Mouse (Mus musculus) kidney, adult 8-10 months (tissue): ENCODE results near the gene Sult4a1.

Experiments used
- DNase-seq, 2 experiments: peaks; one replicate each; pipeline ENCODE4 v3.0.0; 2022

The Sult4a1 gene

DNA sequence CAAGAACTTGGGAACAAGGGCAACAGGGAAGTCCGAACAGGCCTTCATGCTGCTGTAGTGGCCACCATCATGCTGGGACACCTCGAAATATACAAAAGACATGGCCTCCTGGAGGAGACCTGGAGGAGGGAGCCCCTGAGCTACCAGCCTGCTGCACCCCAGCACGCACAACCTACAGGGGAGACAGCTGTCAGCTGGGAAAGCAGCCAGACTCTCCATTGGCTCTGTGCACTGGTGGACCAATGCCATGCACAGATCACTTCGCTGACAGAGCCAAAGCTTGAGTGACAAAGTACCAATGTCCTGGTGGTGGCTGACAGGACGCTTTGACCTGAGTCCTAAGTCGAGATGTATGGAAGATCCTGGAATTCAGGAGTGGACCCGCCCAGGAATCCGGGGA, 9.5 kb downstream of the Sult4a1 start:
- no peak for DNase-seq

DNA sequence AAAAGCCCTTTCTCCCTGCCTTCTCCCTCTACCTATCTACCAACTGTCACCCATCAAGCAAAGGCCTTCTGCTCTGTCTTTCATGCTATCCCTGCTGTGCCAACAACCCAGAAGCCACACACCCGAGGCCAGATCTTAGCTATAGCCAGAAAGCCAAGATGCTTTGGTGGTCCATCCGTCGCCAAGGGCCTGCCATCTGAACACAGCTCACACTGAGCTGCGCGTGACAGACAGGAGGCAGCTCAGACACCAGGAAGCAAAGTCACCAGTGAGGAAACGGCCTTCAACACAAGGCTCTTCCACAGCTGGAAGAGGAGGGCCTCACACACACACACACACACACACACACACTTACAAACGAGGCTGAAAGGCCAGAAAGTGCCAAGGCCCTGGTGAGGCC, 10.6 kb downstream of the Sult4a1 start:
- no peak for DNase-seq

DNA sequence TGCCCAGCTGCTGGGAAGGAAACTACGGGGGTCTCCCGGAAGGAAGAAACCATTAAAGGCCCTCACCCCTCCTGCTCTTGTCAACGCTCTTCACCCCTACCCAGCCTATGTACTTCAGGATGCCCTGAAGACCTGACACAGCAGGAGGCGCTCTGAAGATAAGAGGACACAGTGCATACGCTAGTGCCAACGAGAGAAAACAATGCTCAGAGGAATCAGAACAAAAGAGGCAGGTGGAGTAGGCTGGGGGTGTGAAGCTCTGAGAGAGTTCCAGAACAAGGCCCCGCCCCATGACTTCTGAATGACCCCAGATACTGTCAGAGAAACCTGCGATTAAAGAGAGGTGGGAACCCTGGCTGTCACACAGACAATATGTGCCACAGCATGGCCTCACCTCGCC, 18.8 kb downstream of the Sult4a1 start:
- DNase-seq, result no peak

DNA sequence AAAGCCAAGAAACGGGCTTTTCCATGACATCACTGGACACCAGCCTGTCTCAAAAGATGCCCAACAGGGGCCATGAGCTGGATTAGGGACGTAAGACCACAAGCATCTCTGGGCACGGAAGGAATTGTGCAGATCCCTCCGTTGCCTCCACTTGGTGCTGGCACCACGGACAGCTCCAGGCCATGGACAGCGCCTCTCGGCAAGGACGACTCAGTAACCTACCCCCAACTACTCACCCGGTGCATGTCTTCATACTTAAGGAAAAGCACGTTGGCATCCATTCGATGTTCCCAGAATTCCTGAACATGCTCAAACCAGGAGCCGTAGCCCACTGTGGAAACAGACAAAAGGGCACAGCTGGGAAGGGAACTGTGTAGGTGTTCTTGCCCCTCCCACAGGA, 19.2 kb downstream of the Sult4a1 start:
- no peak for DNase-seq

DNA sequence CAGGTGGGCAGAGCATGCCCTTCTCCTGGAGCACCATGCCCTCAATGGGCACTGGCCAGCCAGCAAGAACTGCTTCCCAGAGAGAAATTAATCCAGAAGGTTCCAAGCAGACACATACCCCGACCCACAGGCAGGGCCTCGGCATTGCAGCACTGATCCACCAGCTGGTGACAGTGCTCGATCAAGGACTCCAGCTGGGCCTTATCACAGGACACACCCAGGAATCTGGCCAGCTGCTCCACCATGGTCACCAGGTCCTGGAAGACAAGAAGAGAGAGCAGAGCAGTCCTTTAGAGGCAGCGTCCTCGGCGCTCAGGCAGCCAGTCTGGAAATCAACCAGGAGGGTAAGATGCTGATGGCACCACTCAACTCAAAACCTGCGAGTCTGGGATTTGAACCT, 25.5 kb downstream of the Sult4a1 start:
- no peak for DNase-seq

DNA sequence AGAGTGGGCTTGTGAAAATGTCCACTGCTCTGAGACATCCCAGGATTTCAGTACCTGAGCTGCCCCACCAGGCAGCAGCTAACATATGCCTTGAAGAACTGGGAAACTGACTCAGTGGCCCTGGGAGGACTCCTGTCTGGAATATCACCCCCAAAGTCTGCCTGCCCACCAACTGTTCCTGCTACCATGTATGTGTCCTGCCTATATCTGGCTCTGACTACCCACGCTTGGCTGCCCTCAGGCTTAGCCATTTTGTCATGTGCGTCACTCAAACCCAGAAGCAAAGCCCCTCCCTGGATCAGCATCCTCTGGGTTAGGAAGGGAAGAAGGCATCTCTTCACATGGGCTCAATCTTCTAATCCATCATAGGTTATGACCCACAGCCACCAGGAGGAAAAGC, 26.0 kb downstream of the Sult4a1 start:
- DNase-seq, result no peak

DNA sequence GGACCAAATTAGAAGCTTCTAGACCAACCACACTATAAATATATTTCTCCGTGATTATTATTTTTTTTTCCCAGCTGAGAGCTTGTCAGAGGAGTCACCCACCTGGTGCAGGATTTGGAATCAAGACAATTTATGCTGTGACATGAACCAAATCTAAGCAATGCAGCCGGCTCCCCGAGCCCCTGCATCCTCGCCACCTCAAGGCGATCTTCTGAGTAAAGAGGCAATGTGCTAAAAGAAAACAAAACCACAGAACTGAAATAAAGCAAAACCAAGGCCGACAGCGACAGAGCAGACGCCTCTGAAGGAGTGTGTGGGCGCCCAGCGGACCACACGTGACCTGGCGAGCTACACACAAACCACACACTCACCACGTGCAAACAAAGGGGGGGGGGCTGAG, 26.9 kb downstream of the Sult4a1 start:
- DNase-seq, result no peak

DNA sequence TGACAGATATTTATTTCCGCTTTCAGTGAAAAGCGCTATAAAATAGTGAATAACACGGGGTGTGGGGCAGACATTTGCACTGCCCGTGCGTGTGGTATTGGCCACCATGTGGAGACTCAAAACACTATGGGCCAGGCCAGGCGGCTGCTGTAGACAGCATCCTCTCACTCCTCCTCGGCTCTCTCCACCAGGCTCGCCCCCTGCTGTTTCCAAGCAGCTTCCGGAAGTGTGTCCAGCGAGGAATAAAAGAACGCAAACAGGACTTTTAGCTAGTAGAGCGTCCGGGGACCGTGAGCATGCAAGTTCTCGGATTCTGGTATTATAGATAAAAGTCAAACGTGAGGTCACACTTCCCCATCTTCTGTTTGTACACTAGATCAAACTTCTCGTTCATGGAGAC, 28.4 kb downstream of the Sult4a1 start:
- DNase-seq, result no peak

DNA sequence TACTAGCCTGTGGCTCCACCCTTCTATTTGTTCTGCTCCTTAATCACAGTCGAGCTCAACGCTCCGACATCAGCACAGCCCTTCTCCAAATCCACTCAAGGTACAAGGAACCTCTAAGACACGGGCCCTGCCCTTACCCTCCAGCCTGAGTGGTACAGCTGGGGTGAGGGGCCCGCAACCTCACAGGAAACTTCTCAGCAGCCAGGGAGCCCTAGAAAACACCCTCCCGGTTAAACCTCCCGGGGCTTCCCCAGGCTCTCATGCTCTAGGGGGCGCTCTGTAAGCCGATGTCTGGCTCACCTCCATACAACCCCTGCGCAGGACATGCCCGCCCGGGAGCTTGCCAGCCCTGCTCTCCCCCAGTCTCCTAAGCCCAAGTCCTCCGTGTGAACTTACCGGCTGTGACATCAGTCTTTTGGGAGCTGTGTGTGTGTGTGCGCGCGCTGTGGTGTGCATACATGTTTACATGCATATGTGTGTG, 30.8 kb downstream of the Sult4a1 start:
- no peak for DNase-seq

DNA sequence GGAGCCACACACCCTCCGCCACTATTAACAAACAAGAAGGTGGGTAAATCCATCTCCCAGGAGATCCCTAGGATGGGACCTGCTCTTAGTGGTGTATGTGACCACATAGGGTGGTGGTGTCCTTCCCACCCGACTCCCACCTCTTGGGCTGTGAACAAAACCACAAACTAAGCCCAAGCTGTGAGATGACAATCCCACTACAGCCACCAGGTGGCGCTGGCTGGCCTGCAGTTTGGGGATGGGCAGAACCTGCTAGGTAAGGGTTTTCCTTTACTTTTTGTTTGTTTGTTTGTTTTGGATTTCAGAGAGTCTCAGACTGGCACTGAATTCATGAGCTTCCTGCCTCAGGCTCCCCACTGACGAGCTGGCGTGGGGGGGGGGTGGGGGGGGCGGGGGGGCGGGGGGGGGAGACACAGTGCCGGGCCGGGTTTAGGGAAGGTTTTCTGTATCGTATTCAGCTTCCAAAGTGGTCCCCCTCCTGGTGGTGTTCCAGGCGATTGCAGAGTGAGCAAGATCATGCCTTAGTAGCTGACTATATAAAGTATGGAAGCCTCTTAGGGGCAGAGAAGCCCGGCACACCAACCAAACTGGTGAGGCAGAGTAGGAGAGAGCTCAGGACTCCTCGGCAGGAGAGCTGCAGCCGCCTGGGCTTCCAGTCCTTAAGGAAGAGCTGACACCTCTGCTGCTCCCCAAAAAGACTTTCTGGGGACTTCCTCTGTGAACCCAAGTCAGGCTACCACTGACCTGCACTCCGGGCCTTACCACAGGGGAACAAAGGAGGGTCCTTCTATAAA, 31.4 kb downstream of the Sult4a1 start:
- DNase-seq, result peak in 1 of 2 experiments; percentile 60

DNA sequence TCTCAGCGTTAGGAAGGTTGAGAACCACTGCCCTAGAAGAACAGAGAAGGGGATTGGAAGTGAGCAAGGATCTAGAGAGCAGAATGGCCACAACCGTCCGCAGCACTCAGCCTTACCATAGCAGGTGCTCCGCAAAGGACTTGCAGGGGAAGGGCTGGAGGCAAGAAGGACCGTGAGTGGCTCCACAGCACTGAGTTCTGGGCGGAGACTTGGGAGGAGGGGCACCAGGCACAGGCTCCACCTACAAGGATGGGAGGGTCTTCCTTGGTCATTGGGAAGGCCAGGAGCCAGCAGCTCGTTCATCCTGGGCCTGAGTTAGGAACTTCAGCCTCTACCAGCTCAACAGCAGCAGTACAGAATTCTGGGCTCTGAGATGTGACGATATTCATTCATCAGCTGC, 32.5 kb downstream of the Sult4a1 start:
- DNase-seq, result no peak

DNA sequence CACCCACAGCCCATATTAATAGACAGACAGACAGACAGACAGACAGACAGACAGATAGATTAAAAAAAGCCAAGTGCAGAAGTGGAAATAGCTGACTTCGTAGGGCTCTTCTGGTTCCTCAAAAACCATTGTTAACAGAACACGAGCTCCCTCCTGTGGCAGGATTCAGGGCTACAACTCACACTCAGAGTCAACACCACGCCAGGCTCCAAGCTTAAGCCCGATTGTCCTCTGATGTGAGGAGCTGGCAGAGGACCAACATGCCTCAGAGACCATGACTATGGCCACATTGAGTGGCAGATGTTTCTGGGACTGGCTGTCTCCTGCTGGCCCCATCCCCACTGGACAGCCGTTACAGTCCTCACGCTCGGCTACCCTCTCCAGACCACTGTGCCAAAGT, 33.3 kb downstream of the Sult4a1 start:
- DNase-seq, result peak; percentile 10 to 48

DNA sequence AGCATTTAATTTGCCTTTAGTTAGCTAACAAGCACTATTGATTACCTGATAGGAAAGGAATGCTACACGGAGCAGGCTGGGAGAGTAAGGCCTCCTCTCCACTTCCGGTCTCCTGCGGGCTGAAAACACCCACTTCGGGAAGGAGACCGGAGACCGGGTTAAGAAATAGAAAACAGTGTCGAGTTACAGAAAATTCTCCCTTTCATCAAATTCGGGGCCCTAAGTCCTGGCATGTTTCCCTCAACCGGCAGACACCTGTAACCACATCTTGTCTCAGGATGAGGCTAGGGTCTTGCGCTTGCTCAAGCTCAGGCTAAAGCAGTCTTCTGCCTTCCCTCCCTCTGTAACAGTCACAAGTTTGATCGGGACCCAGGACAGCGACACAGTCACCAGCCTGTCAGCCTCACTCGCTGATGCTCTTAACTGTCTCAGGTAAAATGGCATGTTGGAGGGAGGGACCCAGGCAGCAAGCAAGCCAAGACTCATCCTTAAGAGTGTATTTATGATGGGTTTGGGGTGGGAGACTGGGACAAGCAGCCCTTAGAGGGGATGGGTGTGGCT, 35.4 kb downstream of the Sult4a1 start:
- no peak for DNase-seq

DNA sequence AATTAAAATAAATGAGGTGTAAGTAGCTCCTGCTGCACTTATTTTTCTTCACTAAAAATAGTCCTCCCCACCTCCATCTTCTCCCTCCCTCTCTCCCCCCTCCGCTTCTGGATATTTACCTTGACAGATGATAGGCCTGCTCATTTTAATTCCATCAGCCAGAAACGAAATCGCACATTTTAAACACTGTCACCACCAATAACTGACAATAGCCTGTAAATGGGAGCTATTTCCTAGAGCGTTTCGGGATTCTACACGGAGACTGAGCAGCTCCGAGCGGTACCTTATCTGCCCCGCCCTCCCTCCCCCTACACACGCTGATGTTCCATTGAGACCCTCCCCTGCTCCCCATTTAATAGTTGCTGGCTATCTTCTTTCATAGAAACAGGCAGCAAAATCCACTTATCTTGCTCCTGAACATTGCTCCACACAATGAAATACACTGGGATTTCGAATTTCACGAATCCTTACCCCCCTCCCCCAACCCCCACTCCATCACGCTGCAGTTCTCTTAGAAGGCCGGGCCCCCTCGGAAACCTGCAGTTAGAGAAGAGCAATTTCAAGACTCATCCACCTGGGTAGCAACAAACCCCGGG, 36.0 kb downstream of the Sult4a1 start:
- DNase-seq, result no peak

DNA sequence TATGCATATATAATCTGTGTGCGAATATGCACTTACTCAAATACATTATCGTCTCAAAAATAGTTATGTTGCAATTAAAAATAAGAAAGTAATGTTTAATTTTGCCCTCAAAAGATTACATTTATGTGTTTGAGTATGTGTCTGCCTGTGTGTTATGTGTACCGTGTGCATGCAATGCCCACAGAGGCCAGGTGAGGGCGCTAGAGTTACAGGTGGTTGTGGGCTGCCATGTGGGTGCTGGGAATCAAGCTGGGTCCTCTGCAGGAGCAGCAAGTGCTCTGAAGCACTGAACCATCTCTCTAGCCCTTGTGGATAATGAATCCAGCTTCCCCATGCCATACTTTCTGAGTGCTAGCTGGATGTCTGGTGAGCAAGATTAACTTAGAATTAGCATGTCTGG, 39.9 kb downstream of the Sult4a1 start:
- no peak for DNase-seq

DNA sequence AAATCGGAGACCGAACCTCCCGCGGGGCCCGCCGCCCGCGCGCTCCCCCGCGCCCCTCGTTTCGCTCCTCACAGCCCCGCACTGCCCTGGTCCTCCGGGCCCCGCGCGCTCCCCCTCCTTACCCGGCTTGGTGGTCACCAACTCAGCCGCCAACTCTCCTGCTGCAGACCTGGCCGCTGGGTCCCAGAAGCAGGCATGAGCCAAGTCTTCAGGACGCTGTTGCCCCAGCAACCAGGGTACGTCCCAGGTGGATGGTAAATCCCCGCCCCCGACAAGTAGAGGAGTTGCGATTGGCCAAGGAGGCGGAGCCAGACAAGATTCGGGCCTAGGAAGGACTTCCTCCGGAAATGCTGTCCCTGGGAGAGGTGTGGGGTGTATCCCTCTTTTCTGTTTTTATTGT, 40.4 kb downstream of the Sult4a1 start, which contains the start of gene Efcab6:
Gene Efcab6, minus strand, starts transcription at position 240 of the 400 bp plus-strand sequence.
- no peak for DNase-seq

DNA sequence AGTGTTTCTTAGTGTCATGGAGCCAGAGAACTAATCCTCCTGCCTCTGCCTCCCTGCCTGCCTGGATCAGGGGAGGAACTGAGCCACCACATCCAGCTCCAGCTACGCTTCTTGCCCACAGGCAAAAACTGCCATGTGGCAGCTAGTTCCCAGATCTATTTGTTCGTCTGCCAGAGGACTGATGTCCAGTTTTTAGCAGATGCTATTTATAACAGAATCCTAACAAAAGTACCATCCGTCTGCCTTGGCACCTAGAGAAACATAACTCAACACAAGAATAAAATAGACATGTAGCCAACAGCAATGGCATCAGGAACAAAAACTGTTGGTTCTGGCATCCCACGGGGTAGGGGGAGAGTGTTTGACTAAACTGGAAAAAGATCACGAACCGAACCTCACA, 46.7 kb downstream of the Sult4a1 start:
- DNase-seq, result no peak

DNA sequence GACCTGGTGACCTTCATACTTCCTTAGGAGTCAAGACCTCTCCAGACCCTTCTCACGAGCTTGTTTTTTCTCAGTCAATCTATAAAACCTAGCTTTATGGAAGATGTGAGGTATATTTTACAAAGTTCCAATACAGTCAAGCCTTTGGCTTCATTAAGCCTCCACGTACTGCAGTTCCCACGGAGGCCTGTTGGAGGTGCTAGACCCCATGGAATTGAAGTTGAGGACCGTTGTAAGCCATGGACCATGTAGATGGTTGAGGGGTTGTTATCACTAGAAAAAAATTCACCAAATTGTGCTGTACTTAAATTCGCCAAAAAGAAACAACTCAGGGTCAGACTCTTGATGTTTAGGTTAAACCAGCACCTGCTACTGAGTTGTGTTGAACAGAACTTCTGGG, 49.5 kb downstream of the Sult4a1 start:
- DNase-seq, result no peak

DNA sequence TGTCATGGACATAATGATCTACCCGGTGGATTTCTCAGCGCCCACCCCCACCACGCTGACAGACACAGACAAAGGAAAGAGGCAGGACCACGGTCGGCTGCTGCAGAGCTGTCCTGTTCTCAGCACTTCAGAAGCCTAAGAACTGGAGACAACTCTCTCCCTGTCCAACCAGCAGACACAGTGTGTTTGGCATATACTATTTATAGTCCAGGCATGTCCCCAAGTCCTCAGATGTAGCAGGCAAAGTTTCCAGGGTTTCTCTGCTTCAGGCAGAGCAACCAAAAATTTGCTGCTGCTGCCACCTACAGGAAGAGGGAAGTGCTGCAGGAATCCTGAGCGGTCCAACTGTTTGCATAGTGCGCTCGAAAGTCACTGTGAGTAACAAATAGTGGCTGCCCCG, 51.7 kb downstream of the Sult4a1 start:
- peak; percentile 21 to 71 for DNase-seq

DNA sequence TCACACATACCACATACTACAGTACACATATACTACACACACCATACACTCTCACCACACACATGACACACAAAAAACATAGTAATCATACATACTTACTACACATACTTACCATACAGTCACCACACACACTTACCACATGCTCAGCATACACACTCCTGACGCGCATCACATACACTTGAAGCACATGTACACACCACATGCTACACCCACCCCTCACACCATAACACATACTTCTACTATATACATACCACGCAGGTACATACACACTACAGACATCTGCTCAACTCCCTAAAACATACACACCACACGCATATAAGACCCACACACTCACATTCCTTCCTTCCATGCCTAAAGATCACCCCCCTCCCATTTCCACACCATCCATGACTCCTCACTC, 52.3 kb downstream of the Sult4a1 start:
- DNase-seq, result no peak

DNA sequence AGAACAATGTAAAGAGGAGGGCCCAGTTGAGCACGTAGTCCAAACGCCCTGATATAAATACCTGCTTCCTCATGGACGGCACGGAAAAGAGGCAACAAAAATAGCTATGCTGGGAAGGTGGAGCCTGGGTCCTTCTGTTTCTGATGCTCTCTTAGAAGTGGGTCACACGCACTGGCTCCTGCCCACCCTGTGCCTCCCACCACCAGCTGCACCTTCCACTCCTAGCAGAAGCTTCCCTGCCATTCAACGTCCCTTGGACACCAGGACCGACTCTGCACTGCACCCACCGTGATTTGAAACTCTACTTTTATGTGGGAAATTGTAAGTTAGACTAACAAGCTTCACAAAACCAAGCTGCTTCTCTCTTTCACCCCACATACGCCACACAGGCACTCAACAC, 53.2 kb downstream of the Sult4a1 start:
- DNase-seq, result no peak

DNA sequence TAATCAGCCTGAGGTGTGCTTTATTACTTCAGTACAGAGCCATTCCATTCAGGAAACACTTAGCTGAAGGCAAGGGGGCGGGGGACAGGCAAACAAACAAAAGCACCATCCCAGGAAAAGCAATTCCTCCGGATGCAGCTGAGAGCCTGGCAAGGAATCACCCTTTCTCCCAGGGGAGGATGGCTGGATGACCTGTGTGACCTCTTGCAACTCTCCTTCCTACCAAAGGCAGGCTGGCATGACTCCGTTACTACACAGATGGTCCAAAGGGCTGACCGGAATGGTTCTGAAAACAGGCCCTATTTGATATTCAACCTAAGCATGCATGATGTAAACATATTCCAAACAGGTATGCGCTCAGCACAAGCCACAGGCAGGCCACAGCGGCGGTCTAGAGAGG, 56.0 kb downstream of the Sult4a1 start:
- peak in 1 of 2 experiments; percentile 26 for DNase-seq

DNA sequence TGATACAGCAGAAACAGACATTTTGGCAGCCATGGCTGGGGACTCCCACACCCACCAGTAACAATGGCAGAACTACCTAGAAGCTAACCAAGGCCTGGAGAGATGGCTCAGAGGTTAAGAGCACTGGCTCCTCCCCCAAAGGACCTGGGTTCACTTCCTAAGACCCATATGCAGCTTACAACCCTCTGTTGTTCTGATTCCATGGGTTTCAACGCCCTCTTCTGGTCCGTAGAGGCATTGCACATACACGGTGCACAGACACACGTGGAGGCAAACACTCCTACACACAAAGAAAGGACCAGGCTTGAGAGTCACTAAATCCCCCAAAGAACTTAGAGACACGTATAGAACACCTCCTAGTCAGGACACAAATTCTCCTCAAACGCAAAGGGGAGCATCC, 60.0 kb downstream of the Sult4a1 start:
- no peak for DNase-seq

DNA sequence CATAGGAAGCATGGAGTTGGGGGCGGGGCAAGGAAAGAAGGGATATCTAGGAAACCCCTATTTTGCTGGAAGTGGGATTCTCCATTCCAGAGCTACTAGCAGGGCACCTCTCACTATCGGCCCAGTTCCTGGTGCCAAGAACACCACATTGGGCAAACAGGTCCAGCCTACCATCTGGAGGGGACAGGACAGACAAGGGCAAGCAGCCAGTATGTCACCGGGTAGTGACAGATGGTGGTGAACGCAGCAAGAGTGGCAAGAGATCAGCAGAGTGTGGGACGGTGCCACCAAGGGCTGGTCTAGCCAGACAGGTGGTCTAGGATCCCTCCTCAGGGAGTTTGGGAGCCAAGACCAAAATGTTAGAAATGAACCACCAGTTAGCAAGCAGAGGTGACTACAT, 68.5 kb downstream of the Sult4a1 start:
- DNase-seq, result no peak
